Mouse (Mus musculus): ENCODE measurements around the gene Dvl2. TPM values are rescaled to one million over a fixed set of nuclear protein-coding genes. Genes with fewer than 3 reads are reported as not detected.

Dvl2 gene
- total RNA-seq, 1 experiment: 47.4 TPM

- Histone ChIP-seq H3K4me1 (ENCODE audit: control insufficient read depth in 2 of 2, insufficient read depth in 2 of 2, low read length in 2 of 2, poor library complexity in 1 of 2) (peaks cover 0 to 11% of the 10 kb centered on the region in 2 experiments; a peak in 2 of 4 replicates), H3K9ac (ENCODE audit: insufficient read depth, low read depth, low read length, poor library complexity, severe bottlenecking) (no peak overlapping the region), H3K9me3 (ENCODE audit: control insufficient read depth, insufficient read depth, low read depth, low read length) (no peaks in the 10 kb centered on the region), H3K27ac (ENCODE audit: insufficient read depth, low read depth, low read length, poor library complexity, severe bottlenecking) (no peak overlapping the region), H3K36me3 (ENCODE audit: control insufficient read depth, insufficient read depth, low read length, poor library complexity, severe bottlenecking) (peaks cover 8% of the 10 kb centered on the region; the same call in 1 of the 2 replicates), H3K4me3 (ENCODE audit: insufficient read depth in 1 of 2, low read depth in 1 of 2, low read length in 2 of 2, poor library complexity in 1 of 2, severe bottlenecking in 1 of 2) (no peak overlapping the region)
- no peak for DNase-seq (ENCODE audit: low read depth, low spot score)
- in situ Hi-C loops (cut with MboI; ENCODE audit: low sequenced_read_pairs in 2 of 2, unreplicated experiment in 2 of 2): no loop called here
- no peak for TF ChIP-seq ZC3H11A (IDR thresholded peaks at IDR 0.05; ENCODE audit: borderline replicate concordance, low read depth, low read length)
- TF ChIP-seq HCFC1 (IDR thresholded peaks at IDR 0.05; ENCODE audit: borderline replicate concordance, insufficient read depth, low read length): no peak
Observed at GRCm38 (mm10) chr11:70029829-70030550, 29.6 kb downstream of the Dvl2 start.

GRCm38 (mm10) chr11:70030651-70031320 lies 30.4 kb downstream of the Dvl2 start:
- H3K27ac ChIP-seq (ENCODE audit: insufficient read depth, low read depth, low read length, poor library complexity, severe bottlenecking): no peak overlapping the region
- H3K36me3 ChIP-seq (ENCODE audit: control insufficient read depth, insufficient read depth, low read length, poor library complexity, severe bottlenecking): peaks cover 8% of the 10 kb centered on the region; the same call in 1 of the 2 replicates
- H3K4me1 ChIP-seq (ENCODE audit: control insufficient read depth in 2 of 2, insufficient read depth in 2 of 2, low read length in 2 of 2, poor library complexity in 1 of 2): peaks cover 0 to 11% of the 10 kb centered on the region in 2 experiments; a peak in 2 of 4 replicates

GRCm38 (mm10) chr11:70031321-70031670 lies 30.9 kb downstream of the Dvl2 start:
- Histone ChIP-seq H3K4me3 (ENCODE audit: insufficient read depth in 1 of 2, low read depth in 1 of 2, low read length in 2 of 2, poor library complexity in 1 of 2, severe bottlenecking in 1 of 2) (no peak overlapping the region), H3K27ac (ENCODE audit: insufficient read depth, low read depth, low read length, poor library complexity, severe bottlenecking) (no peak overlapping the region), H3K36me3 (ENCODE audit: control insufficient read depth, insufficient read depth, low read length, poor library complexity, severe bottlenecking) (peaks cover 8% of the 10 kb centered on the region; the same call in 1 of the 2 replicates), H3K4me1 (ENCODE audit: control insufficient read depth in 2 of 2, insufficient read depth in 2 of 2, low read length in 2 of 2, poor library complexity in 1 of 2) (peaks cover 0 to 7% of the 10 kb centered on the region in 2 experiments; a peak in 2 of 4 replicates), H3K9ac (ENCODE audit: insufficient read depth, low read depth, low read length, poor library complexity, severe bottlenecking) (no peak overlapping the region), H3K9me3 (ENCODE audit: control insufficient read depth, insufficient read depth, low read depth, low read length) (no peaks in the 10 kb centered on the region)
- in situ Hi-C loops (cut with MboI; ENCODE audit: low sequenced_read_pairs in 2 of 2, unreplicated experiment in 2 of 2): no loop called here
- no peak for TF ChIP-seq ZNF384 (IDR thresholded peaks at IDR 0.05; ENCODE audit: low read depth, low read length)
- no peak for TF ChIP-seq MAFK (IDR thresholded peaks at IDR 0.05; ENCODE audit: insufficient read depth, low read depth, low read length)
- no peak for TF ChIP-seq ZC3H11A (IDR thresholded peaks at IDR 0.05; ENCODE audit: borderline replicate concordance, low read depth, low read length)
- no peak for TF ChIP-seq HCFC1 (IDR thresholded peaks at IDR 0.05; ENCODE audit: borderline replicate concordance, insufficient read depth, low read length)
- TF ChIP-seq CHD2 (IDR thresholded peaks at IDR 0.05; ENCODE audit: low read depth, low read length): no peak
- no peak for DNase-seq (ENCODE audit: low read depth, low spot score)

More at GRCm38 (mm10) chr11:70030651-70031320, 30.4 kb downstream of the Dvl2 start:
- TF ChIP-seq ZNF384 (IDR thresholded peaks at IDR 0.05; ENCODE audit: low read depth, low read length): no peak
- no peak for TF ChIP-seq HCFC1 (IDR thresholded peaks at IDR 0.05; ENCODE audit: borderline replicate concordance, insufficient read depth, low read length)
- TF ChIP-seq CHD2 (IDR thresholded peaks at IDR 0.05; ENCODE audit: low read depth, low read length): no peak
- no peak for TF ChIP-seq MAFK (IDR thresholded peaks at IDR 0.05; ENCODE audit: insufficient read depth, low read depth, low read length)
- no peak for TF ChIP-seq ZC3H11A (IDR thresholded peaks at IDR 0.05; ENCODE audit: borderline replicate concordance, low read depth, low read length)
- Histone ChIP-seq H3K9me3 (ENCODE audit: control insufficient read depth, insufficient read depth, low read depth, low read length) (no peaks in the 10 kb centered on the region), H3K9ac (ENCODE audit: insufficient read depth, low read depth, low read length, poor library complexity, severe bottlenecking) (no peak overlapping the region), H3K4me3 (ENCODE audit: insufficient read depth in 1 of 2, low read depth in 1 of 2, low read length in 2 of 2, poor library complexity in 1 of 2, severe bottlenecking in 1 of 2) (no peak overlapping the region)
- in situ Hi-C loops (cut with MboI; ENCODE audit: low sequenced_read_pairs in 2 of 2, unreplicated experiment in 2 of 2): no loop called here
- no peak for DNase-seq (ENCODE audit: low read depth, low spot score)

- Histone ChIP-seq H3K9ac (ENCODE audit: insufficient read depth, low read depth, low read length, poor library complexity, severe bottlenecking) (no peak overlapping the region), H3K27ac (ENCODE audit: insufficient read depth, low read depth, low read length, poor library complexity, severe bottlenecking) (no peak overlapping the region), H3K9me3 (ENCODE audit: control insufficient read depth, insufficient read depth, low read depth, low read length) (no peaks in the 10 kb centered on the region), H3K36me3 (ENCODE audit: control insufficient read depth, insufficient read depth, low read length, poor library complexity, severe bottlenecking) (0 out of 2 replicates have a peak, but pooled peaks cover 3% of the 10 kb centered on the region), H3K4me1 (ENCODE audit: control insufficient read depth in 2 of 2, insufficient read depth in 2 of 2, low read length in 2 of 2, poor library complexity in 1 of 2) (0 out of 4 replicates have a peak, but pooled peaks cover 0 to 5% of the 10 kb centered on the region in 2 experiments), H3K4me3 (ENCODE audit: insufficient read depth in 1 of 2, low read depth in 1 of 2, low read length in 2 of 2, poor library complexity in 1 of 2, severe bottlenecking in 1 of 2) (no peak overlapping the region)
- in situ Hi-C loops (cut with MboI; ENCODE audit: low sequenced_read_pairs in 2 of 2, unreplicated experiment in 2 of 2): no loop called here
- TF ChIP-seq CHD2 (IDR thresholded peaks at IDR 0.05; ENCODE audit: low read depth, low read length): no peak
- no peak for TF ChIP-seq MAFK (IDR thresholded peaks at IDR 0.05; ENCODE audit: insufficient read depth, low read depth, low read length)
- TF ChIP-seq ZNF384 (IDR thresholded peaks at IDR 0.05; ENCODE audit: low read depth, low read length): no peak
- no peak for TF ChIP-seq ZC3H11A (IDR thresholded peaks at IDR 0.05; ENCODE audit: borderline replicate concordance, low read depth, low read length)
- no peak for TF ChIP-seq HCFC1 (IDR thresholded peaks at IDR 0.05; ENCODE audit: borderline replicate concordance, insufficient read depth, low read length)
- DNase-seq (ENCODE audit: low read depth, low spot score): no peak
Observed at GRCm38 (mm10) chr11:70038174-70038573, 37.8 kb downstream of the Dvl2 start.

All from ES-E14 (cell line).